Mouse (Mus musculus) liver, embryonic 12.5 days (tissue): ENCODE measurements around the gene Gimap5. TPM values are rescaled to one million over a fixed set of nuclear protein-coding genes. Genes with fewer than 3 reads are reported as not detected.

Experiments
- ATAC-seq: fragments of 200-750 bp; cut with Nextera tagmentation; 2 replicates; pipeline ENCODE4 v1.8.0; 2017; ENCODE audit warnings: moderate number of reproducible peaks, mild to moderate bottlenecking, moderate library complexity
- H3K27ac ChIP-seq: fragments of 300-500 bp; sonication (generic); 2 replicates; pipeline ENCODE4 v1.5.1; 2016; ENCODE audit warnings: mild to moderate bottlenecking
- H3K27me3 ChIP-seq: fragments of 300-500 bp; sonication (generic); replicated peaks from 2 replicates; pipeline ENCODE4 v1.6.1; 2016; ENCODE audit warnings: mild to moderate bottlenecking, moderate library complexity
- H3K36me3 ChIP-seq: fragments of 300-500 bp; sonication (generic); 2 replicates; pipeline ENCODE4 v1.6.1; 2016; ENCODE audit warnings: mild to moderate bottlenecking, moderate library complexity
- H3K4me1 ChIP-seq: fragments of 300-500 bp; sonication (generic); 2 replicates; pipeline ENCODE4 v1.6.1; 2016
- H3K4me2 ChIP-seq: fragments of 300-500 bp; sonication (generic); 2 replicates; pipeline ENCODE4 v1.6.1; 2016; ENCODE audit warnings: mild to moderate bottlenecking, moderate library complexity
- H3K4me3 ChIP-seq: fragments of 300-500 bp; sonication (generic); 2 replicates; pipeline ENCODE4 v1.5.1; 2016; ENCODE audit warnings: mild to moderate bottlenecking, moderate library complexity
- H3K9ac ChIP-seq: fragments of 300-500 bp; sonication (generic); 2 replicates; pipeline ENCODE4 v1.6.1; 2016; ENCODE audit warnings: mild to moderate bottlenecking, moderate library complexity
- H3K9me3 ChIP-seq: fragments of 300-500 bp; sonication (generic); replicated peaks from 2 replicates; pipeline ENCODE4 v1.6.1; 2016; ENCODE audit warnings: mild to moderate bottlenecking, moderate library complexity
- WGBS: fragments of 180-500 bp; shearing (Covaris S2); methylation state at CpG from one replicate; pipeline ENCODE4 v1.1.7; 2016; ENCODE audit not compliant: insufficient replicate concordance; 5-methylcytosine and 5-hydroxymethylcytosine counted together
- polyA plus RNA-seq: library from polyadenylated mRNA; unstranded; fragments of >200 nt; fragmentation: Nextera tagmentation; extraction: Ambion mirVana; gene quantifications from 2 replicates; pipeline ENCODE4 v1.2.1, GENCODE M21; 2016

The Gimap5 gene
- polyA plus RNA-seq, 1 experiment from 2014 or later: 3.0 TPM

DNA sequence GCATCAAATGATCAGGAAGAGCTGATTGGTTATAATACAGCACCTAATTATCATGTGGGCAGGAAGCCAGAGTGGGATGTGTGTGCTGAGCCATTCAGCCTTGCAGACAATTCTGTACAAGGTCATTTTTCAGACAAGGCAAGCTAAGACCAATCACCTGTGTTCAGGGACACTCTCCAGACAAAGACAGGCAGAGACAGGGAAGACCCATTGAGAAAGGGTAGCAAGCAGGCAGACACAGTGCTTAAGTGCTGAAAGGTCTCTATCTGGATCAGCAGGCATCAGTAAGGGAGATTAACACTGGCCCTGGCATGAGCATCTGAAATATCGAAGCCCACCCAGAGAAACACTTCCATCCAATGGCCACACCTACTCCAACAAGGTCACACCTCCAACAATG, 38.4 kb downstream of the Gimap5 start:
- H3K9me3 ChIP-seq: 0 out of 2 replicates have a peak, but pooled peaks cover 4% of the 10 kb centered on the region

DNA sequence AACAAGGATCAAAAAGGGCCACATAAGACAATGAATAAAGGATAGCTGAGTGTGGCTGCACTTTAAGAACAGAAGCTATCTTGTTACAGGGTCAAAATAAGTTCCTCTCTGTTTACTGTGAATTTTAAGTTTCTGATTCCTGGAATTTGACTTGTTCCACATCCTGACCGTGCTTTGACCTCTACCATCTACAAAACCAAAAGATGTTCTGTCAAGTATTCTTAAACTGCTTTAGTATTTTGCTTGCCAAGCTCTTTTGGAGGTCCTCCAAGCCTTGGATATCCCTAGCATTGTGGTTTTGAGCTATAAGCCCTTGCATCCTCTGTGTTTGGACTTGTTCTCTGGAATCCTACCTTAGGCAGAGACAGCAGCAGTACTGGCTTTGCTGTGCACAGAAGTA, 39.2 kb downstream of the Gimap5 start:
- no peaks in the 10 kb centered on the region for H3K27me3 ChIP-seq
- H3K4me1 ChIP-seq: no peaks in the 10 kb centered on the region
- H3K9me3 ChIP-seq: no peaks in the 10 kb centered on the region
- H3K9ac ChIP-seq: no peak overlapping the region
- no peak overlapping the region for H3K4me3 ChIP-seq
- H3K4me2 ChIP-seq: no peak overlapping the region
- ATAC-seq: no peak
- H3K27ac ChIP-seq: no peak overlapping the region
- WGBS: 35% methylated on average over 1 of the region's 1 CpGs
- H3K36me3 ChIP-seq: no peaks in the 10 kb centered on the region

More for the DNA sequence above, 38.4 kb downstream of the Gimap5 start:
- H3K4me3 ChIP-seq: no peak overlapping the region
- 62% methylated on average over 1 of the region's 1 CpGs for WGBS
- H3K36me3 ChIP-seq: no peaks in the 10 kb centered on the region
- no peaks in the 10 kb centered on the region for H3K4me1 ChIP-seq
- no peak overlapping the region for H3K27ac ChIP-seq
- no peak overlapping the region for H3K4me2 ChIP-seq
- ATAC-seq: no peak
- H3K9ac ChIP-seq: no peak overlapping the region
- no peaks in the 10 kb centered on the region for H3K27me3 ChIP-seq

DNA sequence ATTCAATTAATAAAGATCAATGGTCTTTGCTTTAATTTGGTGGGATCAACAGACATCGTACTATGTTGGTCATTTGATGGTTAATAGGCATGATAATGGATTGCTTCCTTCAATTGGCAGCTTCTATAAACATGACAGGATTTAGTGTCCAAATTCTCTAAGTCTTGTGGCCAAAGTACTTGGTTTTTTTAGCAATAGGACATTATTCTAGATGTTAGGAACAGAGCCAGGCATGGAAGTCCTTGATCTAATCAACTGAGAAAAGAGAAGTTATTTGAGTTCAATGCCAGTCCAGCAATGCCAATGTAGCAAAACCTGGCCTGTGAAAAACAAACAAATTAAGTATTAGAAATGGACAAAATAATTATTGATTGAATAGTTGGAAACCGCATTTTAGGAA, 39.6 kb downstream of the Gimap5 start:
- 58% methylated on average over 2 of the region's 2 CpGs for whole genome bisulfite sequencing
- Histone ChIP-seq H3K36me3 (no peaks in the 10 kb centered on the region), H3K27ac (no peak overlapping the region), H3K4me2 (no peak overlapping the region), H3K9ac (no peak overlapping the region), H3K9me3 (no peaks in the 10 kb centered on the region), H3K27me3 (no peaks in the 10 kb centered on the region), H3K4me3 (no peak overlapping the region), H3K4me1 (no peaks in the 10 kb centered on the region)
- no peak for ATAC-seq

DNA sequence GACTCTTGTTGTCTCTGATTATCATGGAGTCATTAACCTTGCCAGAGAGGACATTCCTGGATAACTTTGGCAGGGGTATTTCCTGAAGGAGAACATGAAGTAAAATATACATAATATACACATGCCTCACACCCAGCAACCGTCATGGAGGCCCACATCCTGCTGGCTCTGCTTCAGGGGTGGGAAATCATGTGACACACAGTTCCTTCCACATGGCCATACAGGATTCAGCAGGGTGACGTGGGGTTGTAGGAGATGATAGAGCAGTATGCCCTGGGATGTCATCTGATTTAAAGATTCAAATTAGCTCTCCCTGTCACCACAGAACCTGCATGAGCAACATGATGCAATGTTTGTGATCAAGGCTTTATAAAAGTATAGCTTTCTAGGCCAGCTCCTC, 41.9 kb downstream of the Gimap5 start:
- Histone ChIP-seq H3K27ac (no peak overlapping the region), H3K4me2 (no peak overlapping the region), H3K4me1 (no peaks in the 10 kb centered on the region), H3K4me3 (no peak overlapping the region), H3K27me3 (no peaks in the 10 kb centered on the region), H3K9me3 (no peaks in the 10 kb centered on the region), H3K9ac (no peak overlapping the region), H3K36me3 (no peaks in the 10 kb centered on the region)
- 61% methylated on average over 2 of the region's 2 CpGs for WGBS
- ATAC-seq: no peak

DNA sequence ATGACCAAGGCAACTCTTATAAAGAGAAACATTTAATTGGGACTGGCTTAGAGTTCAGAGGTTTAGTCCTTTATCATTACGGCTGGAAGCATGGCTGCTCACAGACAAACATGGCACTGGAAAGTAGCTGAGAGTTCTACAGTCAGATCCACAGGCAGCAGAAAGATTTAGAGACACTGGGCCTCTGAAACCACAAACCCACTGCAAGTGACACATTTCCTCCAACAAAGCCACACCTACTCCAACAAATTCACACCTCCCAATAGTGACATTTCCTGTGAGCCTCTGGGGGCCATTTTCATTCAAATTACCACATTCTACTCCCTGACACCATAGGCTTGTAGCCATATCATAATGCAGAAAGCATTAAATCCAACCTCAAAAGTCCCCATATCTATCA, 55.9 kb downstream of the Gimap5 start:
- Histone ChIP-seq H3K9me3 (no peaks in the 10 kb centered on the region), H3K36me3 (no peaks in the 10 kb centered on the region), H3K4me1 (no peaks in the 10 kb centered on the region), H3K9ac (no peak overlapping the region), H3K4me3 (no peak overlapping the region), H3K27me3 (no peaks in the 10 kb centered on the region), H3K4me2 (no peak overlapping the region), H3K27ac (no peak overlapping the region)
- WGBS: 50% methylated on average over 1 of the region's 1 CpGs
- ATAC-seq: no peak

DNA sequence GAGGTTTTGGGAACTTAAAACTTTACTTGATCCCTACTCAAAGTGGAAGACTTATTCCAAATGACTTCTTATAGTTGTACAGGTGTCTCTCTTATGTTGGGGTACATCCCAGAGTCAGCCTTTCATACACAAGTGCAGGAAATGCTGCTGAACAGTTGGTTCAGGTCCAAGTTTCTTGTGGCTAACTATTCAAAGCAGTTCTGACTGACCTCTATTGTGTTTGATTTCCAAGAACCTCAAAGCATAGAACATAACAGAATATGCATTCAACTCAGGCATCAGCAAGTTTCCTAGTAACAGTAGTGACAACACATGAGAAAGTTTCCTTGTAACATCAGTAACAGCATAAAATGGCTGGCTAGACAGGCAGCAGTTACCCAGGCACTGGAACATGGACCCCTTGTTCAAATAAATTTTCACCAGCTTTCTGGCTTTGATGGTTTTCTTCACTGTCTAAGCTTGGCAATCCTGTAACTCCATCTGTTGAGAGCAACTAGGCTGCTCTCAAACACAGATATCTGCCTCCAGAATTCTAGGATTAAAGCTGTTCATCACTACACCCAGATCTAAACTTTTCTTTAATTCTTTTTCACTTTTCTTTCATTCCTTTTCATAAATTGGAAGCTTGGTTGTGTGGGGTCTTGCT, 57.5 kb downstream of the Gimap5 start:
- Histone ChIP-seq H3K4me1 (no peaks in the 10 kb centered on the region), H3K27me3 (no peaks in the 10 kb centered on the region), H3K36me3 (no peaks in the 10 kb centered on the region), H3K9me3 (no peaks in the 10 kb centered on the region), H3K9ac (no peak overlapping the region), H3K4me2 (no peak overlapping the region), H3K27ac (no peak overlapping the region), H3K4me3 (no peak overlapping the region)
- no peak for ATAC-seq

Other genes with a start within 250 kb of the Gimap5 start
- gene Atp6v0e2, start 208.6 kb upstream of the Gimap5 start, polyA plus RNA-seq: 1.8 and 2.3 TPM in 2 replicates
- gene Lrrc61, start 191.4 kb upstream of the Gimap5 start, polyA plus RNA-seq: 1.6 and 3.1 TPM in 2 replicates
- gene Rarres2, start 173.4 kb upstream of the Gimap5 start, polyA plus RNA-seq: 6.1 and 6.8 TPM in 2 replicates
- 0.44 TPM in 1 of 2 replicates, not detected in the other for gene Gm45021, start 156.6 kb upstream of the Gimap5 start, polyA plus RNA-seq
- gene Repin1, start 152.3 kb upstream of the Gimap5 start, polyA plus RNA-seq: 11.8 and 13.2 TPM in 2 replicates
- not detected in 2 replicates for gene Gm44965, start 152.3 kb upstream of the Gimap5 start, polyA plus RNA-seq
- 2.0 and 2.2 TPM in 2 replicates for gene Zfp775, start 144.1 kb upstream of the Gimap5 start, polyA plus RNA-seq
- gene AI854703, start 119.4 kb upstream of the Gimap5 start, polyA plus RNA-seq: 0.30 and 0.50 TPM in 2 replicates
- 0.93 and 1.0 TPM in 2 replicates for gene Gimap8, start 99.0 kb upstream of the Gimap5 start, polyA plus RNA-seq
- gene Gimap9, start 70.1 kb upstream of the Gimap5 start, polyA plus RNA-seq: 11.4 and 12.9 TPM in 2 replicates
- 15.7 and 15.9 TPM in 2 replicates for gene Gimap4, start 61.6 kb upstream of the Gimap5 start, polyA plus RNA-seq
- 11.7 and 12.7 TPM in 2 replicates for gene Gimap6, start 38.0 kb upstream of the Gimap5 start, polyA plus RNA-seq
- 0.75 and 1.2 TPM in 2 replicates for gene Gm28053, start 27.6 kb upstream of the Gimap5 start, polyA plus RNA-seq
- gene Gimap7, start 27.6 kb upstream of the Gimap5 start, polyA plus RNA-seq: 0.10 and 0.18 TPM in 2 replicates
- gene Gimap1, start 7.1 kb upstream of the Gimap5 start, polyA plus RNA-seq: 10.9 and 11.9 TPM in 2 replicates
- not detected in 2 replicates for gene Gimap3, start 24.7 kb downstream of the Gimap5 start, polyA plus RNA-seq
- 48.3 and 53.2 TPM in 2 replicates for gene Tmem176a, start 94.7 kb downstream of the Gimap5 start, polyA plus RNA-seq
- 92.9 and 93.2 TPM in 2 replicates for gene Tmem176b, start 95.3 kb downstream of the Gimap5 start, polyA plus RNA-seq
- gene Aoc1, start 126.7 kb downstream of the Gimap5 start, polyA plus RNA-seq: not detected in 2 replicates
- gene 1600015I10Rik, start 183.7 kb downstream of the Gimap5 start, polyA plus RNA-seq: not detected in 2 replicates
- gene Doxl2, start 228.8 kb downstream of the Gimap5 start, polyA plus RNA-seq: not detected in 2 replicates
- not detected in 2 replicates for gene Svs1, start 240.7 kb downstream of the Gimap5 start, polyA plus RNA-seq